Mouse (Mus musculus) cerebellum, adult (tissue): ENCODE measurements at regions not wholly inside any gene's neighbourhood (a gene's known extent, or its start where the extent isn't known, plus 50 kb on each side); places are given as distances from the start of the nearest gene placed in this dataset.
A peak's percentile ranks its signal among the peaks of the same experiment; 100 is the strongest.
"Not testable (repeated sequence)": the region's sequence is repeated elsewhere in the genome, so short reads cannot be mapped to it uniquely, and the experiment has no call there.

ENCODE experiments used
- ATAC-seq: cut with Nextera tagmentation; 2 replicates; pipeline ENCODE4 v1.9.2; 2017; ENCODE audit warnings: mild to moderate bottlenecking, moderate library complexity, mixed read lengths; ENCODE audit not compliant: insufficient number of reproducible peaks, low FRiP score, low TSS enrichment

DNA sequence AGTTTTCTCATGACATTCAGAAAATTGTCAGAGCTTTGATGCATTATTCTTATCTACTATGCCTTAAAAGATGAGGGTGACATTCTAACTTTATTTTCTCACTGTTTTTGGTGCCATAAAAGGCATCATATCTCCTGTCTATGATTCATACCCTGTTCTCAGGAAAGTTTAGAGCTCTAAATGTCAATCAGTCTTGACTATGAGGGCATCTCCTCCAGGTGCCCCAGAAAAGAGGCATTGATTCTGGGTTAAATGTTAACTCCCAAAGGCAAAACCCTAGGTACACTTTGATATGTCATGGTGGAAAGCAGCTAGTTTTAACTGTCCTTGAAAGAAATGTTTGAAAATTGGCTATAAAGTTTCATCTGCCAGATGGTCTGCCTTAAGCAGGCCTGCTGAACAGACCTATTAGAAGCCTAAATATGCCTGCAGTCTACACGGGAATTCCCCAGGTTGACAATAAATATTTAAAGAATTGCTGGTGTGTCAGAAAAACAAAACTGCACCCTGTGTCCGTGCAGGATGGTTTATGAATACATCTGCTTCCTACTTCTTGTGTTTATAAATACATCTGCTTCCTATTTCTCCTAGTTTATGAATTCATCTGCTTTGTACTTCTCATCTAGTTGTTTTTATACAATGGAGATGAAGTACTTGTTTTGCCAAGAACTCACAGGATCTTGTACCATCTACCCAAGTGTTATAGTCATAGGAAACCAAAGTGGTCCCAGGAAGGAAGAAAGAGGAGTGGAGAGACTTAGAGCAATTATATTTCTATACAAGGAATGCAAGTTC is 172.3 kb downstream of the Snca start:
- no peak for ATAC-seq

DNA sequence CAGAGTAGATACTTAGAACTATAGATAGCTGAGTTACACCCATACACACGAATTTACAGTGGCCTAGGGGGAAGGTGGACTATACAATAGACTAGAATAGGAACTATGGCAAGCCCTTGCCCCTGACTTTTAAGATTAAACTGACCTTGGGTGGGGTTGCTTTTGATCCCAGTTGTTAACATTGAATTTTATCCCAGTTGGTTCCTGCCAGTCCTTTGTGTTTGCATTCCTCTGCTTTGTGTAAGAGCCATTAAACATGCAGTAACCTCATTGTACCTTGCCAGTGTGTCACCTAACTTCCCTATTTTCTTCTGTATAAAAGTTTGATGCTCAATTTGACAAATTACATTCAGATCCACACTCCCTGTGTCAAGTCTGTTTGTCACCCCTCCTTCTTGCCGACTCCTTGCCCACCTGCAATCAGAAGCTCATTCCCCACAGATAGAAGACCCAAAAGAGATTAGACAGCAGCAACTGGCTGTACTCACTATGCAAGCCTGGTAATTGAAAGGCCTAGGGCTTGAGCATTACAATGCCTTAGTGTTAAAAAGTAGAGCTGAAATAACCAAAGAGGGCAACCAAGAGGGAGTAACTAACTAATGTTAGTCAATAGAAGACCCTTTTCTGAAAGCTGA is 182.6 kb downstream of the Snca start:
- ATAC-seq: not testable (repeated sequence)

DNA sequence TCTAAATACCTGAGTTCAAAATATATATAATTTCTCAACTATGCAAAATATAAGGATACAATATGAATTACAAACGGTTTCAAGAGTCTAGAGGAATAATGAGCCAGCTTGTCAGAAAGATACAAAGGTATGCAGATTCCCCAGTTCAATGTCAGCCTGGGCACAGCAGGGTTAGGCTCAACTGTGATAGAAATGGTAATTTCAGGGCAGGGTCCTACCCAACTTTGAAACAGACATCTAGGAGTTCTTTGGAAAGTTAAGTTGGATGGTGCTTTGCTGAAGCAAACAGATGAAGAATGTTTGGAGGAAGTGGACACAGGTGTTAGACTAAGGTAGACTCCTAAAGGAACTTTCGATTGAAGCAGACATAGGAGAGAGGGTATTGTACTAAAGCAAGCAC is 187.4 kb downstream of the Snca start:
- no peak for ATAC-seq

DNA sequence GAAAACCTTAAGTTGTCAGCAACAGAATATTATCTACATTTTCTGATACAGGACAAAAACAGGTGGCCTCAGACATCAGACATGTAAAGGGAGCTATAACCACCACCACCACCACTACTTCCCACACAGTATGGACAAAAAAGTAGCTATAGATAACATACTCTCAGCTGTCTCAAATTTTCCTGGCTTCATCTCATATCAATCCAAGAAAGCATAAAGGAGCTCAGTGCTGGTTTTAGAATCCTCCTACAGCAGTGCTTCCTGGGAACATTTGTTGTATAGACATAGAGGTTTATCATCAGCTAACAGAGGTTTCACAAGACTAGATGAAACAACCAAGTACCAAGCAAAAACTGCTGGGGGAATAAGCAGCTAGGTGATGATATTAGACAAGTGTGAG is 213.3 kb downstream of the Snca start:
- no peak for ATAC-seq

DNA sequence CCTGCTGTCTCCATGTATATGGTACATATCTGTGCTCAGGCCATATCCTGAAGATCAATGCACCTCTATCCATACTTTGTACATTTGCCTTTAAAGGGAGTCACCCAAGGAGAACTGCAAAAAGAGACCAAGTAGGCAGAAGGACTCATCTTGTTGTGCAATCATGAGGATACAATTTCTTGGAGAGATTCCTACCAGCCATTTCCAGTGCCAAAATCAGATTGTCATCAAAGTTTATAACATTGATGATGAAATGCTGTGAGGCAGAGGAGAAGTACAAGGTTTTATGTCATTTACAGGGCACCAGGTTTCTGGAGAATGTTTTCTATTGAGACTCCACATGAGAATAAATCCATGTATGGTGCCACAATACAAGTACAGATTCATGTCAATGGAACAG is 229.5 kb downstream of the Snca start:
- no peak for ATAC-seq

DNA sequence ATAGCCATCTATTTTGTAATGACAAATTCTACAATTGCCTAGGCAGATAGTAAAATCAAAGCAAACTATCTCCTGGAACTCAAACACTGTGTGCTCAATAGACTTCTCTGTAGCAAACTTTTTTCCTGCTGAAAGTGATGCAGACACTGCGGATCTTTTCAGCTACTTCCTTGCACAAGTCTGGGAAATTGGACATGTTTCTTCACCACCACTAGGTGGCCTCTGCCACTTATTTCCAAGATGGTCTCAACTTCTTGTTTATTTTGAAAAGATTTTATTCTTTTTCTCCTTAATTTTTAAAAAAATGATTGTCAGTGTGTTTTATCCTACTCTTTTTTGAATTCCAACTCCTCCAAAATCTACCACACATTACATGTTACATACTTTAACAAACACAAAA is 265.4 kb downstream of the Snca start:
- ATAC-seq: no peak

DNA sequence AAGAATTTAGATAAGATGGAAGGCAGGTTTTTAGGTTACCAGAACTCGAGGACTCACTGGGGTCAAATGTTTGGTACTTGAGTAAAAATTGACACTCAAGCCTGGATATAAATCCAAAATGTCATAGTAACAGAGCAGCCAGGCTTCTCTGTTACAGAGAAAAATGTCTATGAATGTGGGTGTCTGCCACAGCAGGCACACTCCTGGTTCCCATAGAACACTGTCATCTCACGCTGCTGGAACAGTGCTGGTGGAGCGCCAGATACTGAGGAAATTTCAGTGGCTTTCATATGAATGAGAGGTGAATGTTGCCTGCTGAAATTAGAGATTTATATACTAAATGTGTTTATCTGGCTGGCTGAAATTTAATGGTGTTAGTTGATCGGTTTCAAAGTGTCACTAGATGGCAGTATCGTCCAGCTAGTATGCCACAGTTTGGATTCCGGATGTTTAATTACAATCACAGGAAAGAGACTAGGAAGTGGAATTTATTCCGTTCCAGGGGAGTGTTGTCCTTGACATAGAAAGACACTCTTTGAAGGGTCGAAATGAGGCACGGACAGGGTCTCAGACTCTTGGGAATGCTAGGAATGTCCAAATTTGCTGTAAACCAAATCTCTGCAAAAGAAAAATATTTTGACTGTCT is 273.9 kb downstream of the Snca start:
- peak; percentile 31; the same call in 1 of the 2 replicates for ATAC-seq
